Mouse (Mus musculus) adipocyte (in vitro differentiated cells): ENCODE measurements around the gene Sppl3.

Source experiments
- DNase-seq: peaks from one replicate; pipeline ENCODE4 v3.0.0-alpha.2; 2016; ENCODE audit warnings: low spot score

Gene Sppl3

DNA sequence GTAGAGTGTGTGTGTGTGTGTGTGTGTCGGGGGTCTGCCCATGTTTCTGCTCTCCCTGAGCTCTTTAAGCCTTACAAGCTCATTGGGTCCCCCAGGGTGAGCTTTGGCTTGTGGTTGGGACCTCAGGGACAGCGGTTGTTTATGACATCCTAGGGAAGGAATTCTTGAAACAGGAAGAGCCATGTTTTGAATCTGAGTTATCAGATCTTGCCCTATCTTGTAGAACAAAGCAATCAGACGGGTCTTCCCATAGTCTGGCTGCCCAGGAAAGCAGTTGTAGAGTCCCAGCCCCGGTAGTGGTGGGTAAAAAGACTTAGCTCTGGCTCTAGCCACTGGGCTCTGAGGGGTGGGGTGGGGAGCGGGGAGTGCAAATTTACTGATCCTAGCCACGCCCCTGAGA lies 13.6 kb upstream of the Sppl3 start:
- no peak for DNase-seq

DNA sequence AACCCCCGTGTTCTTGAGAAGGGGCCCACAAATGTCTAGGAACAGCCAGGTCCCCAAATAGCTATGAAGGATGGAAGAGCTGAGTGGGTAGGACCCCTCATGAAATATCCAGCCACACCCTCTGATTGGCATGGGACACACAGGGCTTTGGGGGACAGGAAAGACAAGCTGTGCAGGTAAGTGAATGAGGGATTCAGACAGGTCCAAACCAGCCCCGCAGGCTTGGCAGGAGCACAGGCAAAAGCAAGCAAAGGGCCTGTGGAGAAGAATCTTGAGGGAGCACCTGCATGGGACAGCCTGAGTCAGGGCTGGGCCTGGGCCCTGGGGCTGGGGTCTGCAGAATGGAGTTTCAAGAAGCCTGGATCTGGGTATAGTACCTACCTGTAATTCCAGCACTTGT lies 10.4 kb upstream of the Sppl3 start:
- no peak for DNase-seq

DNA sequence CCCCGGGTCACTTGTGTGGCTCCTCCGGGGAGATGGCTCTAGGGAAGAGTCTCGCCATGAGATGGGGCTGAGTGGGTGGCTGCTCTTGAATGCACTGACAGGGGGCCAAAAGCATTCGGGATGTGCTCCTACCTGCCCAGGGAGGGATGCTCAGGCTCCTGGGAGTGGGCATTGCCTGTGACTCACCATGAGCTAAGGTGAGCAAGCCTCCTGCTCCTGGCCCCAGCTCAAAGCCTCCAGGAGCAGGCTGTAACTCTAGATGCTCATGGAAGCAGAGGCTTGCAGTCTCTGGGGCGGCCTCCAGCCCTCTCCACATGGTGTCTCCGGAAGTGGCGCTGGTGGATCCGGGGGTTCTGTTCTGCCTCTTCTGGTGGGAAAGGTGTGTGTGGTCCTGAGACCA lies 9.5 kb upstream of the Sppl3 start:
- no peak for DNase-seq

DNA sequence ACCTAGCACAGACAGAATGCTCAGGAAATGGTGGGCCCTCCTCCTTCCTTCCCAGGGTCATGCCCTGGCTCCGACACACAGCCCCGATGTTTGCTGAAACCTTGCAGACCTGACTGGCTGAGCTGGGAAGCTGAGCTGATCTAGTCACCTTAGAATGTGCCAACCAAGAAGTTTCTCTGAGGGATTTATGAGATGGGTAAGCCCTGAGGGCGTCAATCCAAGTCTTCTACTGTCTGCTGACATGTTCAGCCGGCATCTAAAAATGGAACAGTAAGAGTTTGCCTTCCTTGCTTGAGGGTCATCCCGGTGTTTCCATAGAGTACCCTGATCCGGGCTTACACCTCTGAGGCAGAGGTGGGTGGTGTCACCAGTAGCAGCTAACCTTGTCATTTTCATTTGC lies 8.2 kb upstream of the Sppl3 start:
- DNase-seq = no peak

DNA sequence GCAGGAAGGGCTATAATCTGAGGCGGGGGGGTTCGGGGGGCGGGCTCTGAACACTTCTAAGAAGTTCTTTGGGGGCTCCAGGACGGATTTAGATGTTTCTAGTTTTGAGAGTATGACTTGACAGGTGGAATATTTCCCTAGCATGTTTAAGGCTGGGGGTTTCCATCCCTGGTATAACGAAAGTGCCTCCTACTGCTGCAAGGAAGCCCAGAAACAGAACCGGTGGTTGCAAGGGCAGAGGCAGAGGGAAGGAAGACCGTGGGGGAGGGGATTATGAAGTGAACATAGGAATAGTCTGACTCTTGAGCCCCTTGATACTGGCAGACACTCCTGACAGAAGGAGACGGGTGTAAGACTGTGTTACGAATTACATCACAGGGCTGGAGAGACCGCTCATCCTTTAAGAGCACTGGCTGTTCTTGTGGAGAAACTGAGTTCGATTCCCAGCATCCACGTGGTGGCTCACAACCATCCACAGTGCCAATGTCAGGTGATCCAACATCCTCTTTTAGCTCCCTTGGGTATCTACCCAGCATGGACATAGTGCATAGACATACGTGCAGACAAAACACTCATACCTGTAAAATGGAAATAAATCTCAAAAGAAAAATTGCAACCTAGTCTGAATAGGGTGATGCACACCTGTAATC lies 7.6 kb upstream of the Sppl3 start:
- DNase-seq = no peak

DNA sequence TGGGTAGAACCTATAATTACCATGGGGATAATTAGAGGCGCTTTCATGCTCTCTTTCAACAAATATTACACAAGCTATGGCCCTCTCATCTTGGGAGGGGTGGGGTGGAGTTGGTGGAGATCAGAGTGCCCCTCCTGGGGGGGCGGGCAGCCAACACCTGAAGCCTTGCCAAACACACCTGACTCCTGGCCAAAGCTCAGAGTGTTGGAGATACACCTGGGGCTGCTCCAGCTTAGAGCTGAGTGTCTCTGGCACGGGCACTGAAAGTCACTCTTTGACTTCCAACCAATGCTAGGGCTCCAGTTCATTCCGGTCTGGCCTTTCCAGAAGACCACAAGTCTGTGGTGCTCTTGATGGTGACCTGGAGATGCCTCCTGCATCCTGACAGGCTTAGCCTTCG lies 3.2 kb upstream of the Sppl3 start:
- DNase-seq = no peak

DNA sequence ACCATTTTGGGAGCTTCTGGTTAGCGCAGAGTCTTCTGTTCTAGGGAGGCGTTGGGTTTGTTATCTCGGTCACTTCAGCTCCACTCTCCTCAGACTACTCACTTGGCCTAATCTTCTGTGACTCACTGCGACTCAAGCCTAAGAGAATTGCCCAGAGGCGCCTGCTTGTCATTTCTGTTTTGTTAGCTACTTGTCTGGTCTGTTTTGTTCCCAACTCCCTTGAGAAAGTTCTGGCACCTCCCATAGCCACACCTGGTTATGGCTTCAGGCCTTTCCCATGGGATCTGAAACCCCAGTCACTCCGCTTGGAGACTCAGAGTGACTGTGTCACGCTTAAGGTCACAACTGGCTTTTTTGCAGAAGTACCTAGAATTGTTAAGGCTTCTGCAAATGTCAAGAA lies 2.6 kb upstream of the Sppl3 start:
- no peak for DNase-seq

DNA sequence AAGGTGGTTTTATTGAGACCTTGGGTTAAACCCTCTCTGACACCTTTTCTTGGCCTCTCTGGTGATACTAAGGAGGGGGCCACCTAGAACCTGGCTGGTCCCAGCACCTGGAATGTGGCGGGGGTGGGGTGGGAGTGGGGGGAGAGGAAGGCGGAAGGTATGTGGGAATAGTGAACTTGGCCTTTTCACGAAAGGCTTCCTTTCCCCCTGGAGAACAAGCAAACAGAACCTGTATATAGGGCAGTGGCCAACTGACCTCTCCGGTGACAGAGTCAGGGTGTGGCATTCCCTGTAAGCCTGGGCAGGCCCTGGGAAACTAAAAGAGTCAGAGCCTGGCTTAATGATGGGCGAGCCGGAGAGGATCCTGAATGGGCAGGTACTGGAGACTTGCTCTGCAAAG lies 1.8 kb upstream of the Sppl3 start:
- no peak for DNase-seq

DNA sequence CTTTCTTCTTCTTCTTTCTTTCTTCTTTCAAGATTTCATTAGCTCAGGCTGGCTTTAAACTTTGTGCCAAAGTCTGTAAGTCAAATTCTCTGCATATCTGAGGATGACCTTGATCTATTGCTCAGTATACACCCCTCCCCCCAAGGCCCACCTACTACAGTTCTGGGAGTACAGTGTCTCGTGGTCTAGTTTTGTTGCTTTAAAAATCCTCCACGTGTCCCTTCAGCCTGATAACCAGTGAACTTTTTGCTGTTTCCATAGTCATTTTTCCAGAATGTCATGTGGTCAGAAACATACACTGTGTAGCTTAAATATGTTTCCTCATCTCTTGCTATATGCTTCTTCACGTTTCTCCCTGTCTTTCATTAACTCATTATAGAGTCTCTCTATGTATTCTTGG lies 976 bp upstream of the Sppl3 start:
- DNase-seq = no peak

DNA sequence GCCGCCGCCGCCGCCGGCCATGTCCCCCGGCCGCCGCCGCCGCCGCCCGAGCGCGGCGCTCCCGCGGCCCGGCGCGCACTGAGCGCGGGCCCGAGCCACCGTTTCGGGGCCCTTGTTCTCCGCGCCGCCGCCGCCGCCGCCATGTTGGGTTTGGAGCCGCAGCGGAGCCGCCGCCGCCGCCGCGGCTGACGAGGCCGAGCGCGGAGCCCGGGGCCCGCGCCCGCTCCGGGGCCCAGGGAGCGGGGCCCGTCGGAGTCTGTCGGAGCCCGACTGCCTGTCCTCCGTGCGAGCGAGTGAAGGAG lies 231 bp downstream of the Sppl3 start:
- no peak for DNase-seq

DNA sequence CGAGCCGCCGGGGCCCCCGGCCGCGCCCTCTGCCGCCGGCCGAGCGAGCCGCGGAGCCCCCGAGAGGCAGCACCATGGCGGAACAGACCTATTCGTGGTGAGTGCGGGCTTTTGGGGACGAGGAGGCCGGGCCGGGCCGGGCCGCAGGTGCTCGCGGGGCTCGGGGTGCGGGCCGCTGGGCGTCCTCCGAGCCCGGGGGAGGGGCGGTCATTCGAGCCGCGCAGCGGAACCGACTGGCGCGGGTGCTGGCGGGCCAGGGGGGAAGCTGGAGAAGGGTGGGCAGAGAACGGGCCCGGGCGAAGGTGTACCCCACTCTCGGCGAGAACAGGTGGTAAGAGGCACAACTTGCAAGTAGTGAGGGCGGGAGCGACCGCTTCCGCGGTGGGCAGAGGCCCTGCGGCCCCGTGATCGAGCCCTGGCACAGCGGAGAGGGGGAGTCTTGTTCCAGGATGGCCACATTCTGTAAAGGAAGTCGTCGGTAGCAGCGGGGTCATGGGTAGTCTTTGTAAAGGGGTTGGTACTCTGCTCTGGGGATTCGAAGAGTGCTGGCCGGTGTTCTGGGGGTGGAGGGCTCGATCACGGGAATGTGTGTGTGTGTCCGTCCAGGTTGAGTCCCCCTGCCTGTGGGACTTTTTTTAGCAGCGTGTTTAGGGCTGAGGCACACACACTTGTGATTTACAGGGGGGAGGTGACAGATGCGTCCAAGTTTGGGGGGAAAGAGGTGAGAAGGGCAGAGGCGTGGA lies 753 bp downstream of the Sppl3 start:
- DNase-seq = peak; percentile 54

DNA sequence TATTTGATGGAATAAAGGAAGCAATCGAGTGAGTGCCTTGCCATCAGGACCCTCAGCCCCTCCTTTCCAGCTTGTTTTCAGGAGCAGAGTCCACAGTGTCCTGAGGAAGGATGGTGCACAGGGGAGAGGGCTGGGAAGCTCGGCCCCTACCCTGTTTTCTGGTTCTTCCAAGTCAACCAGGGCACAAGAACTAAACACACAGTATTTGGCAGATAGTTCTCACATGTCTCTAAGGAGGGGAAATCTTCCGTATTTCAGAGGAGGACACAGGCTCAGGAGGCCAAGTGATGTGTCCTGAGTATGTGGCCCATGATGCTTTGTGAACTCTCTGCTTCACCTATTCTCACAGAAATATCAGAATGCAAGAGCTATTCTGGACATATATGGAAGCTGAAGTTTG lies 2.5 kb downstream of the Sppl3 start:
- DNase-seq = no peak

DNA sequence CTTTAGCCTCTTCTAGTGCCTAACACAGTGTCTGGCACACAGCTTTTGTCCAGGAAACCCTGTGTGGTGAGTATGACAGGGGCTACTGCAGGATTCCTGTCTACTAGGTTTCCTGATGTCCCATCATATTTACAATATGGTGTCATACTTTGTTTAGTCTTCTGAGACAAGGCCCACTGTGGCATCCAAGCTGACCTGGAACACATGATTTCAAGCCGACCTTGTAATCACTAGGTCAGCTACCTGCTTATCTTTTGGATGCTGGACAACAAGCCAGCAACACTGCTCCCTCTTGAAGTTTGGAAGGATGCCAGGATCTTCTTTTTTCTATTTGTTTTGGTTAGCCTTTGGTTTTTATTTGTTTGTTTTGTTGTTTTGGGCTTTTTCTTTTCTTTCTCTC lies 3.6 kb downstream of the Sppl3 start:
- DNase-seq = peak; percentile 42

DNA sequence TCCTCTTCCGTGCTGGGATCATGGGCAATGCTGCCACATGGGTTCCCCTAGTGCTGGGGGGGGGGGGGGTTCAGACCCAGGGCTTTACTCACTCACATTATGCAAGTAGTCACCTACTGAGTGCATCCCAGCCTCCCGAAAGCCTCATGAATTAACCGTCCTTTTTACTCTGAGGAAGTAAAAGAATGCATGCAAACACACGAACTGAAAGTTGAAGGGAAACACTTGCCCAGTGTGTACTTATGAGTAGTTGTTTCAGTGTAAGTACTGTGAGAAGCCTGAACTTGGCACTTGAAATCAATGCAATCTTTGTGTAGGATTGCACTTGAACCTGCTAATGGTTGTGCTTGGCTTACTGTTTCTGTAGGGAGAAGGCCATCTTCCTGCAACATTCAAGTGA lies 4.2 kb downstream of the Sppl3 start:
- DNase-seq = peak; percentile 27

DNA sequence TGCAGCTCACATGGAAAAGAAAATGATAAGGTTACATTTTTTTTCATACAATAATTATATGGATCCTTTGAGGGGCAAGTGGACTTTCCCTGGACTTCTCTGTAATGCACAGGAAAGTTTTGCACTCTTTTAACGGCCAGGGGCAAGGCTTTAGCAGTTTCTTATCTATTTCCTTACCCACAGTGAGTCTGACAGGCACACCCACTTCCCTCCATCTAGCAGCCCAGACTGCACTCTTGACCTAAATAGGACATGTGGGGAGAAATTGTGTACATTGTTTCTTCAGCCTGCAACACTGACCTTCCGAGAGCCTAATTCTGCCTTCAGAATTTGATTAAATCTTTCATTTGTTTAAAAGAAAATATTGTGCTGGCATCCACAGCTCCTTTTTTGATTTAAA lies 7.3 kb downstream of the Sppl3 start:
- no peak for DNase-seq

DNA sequence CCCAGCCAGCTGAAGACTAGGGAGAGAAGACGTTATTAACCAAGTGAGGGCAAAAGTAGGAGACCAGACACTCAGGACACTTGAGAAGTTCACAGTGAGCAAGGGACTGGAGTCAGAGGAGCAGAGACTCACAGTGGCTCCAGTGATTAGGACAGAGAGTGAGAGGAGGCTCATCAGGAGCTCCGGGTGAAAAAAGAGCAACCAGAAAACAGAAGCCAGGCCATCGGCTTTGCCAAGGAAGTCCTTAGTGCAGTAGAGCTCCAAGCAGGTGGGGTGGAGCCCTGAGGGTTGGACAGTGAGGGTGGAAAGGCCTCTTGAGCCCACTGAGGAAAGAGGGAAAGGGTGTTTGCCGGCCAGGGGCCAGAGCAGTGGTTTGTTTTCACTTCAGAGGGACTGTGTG lies 7.9 kb downstream of the Sppl3 start:
- DNase-seq = peak; percentile 69

DNA sequence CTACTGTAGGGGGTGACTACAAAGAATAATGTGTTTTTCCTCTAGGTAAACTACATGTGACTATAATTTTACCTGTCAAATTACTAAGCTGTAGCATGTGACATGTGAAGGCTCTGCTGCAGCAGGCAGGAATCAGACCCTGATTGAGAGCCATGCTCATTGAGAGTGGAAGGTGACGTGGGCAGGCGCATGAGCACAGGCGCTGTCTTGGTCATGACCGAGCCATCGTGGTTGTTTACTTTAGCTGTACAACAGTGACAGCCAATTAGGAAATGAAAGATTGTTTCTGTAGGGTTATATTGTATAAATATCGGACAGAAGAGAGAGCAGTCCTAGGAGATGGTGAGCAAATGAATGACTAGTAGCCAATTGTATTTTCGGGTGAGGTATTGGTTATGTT lies 11.1 kb downstream of the Sppl3 start:
- DNase-seq = no peak

DNA sequence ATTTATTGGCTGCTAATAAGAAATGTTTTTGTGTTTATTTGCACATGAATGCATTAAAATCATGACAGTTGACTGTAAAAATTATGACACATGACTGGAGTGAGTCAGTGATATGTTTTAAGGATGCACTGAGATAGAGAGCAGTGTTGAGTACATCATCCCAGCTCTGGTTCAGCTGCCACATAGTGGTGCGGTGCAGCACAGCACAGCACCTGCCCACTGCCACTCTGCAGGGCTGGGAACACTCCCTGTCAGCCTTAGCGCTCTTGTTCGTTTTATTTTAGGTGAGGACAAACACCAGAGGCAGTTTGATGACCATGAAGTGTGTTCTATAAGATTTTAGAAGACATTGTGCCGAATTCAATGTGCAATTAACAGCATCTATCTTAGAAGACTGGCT lies 15.2 kb downstream of the Sppl3 start:
- no peak for DNase-seq

DNA sequence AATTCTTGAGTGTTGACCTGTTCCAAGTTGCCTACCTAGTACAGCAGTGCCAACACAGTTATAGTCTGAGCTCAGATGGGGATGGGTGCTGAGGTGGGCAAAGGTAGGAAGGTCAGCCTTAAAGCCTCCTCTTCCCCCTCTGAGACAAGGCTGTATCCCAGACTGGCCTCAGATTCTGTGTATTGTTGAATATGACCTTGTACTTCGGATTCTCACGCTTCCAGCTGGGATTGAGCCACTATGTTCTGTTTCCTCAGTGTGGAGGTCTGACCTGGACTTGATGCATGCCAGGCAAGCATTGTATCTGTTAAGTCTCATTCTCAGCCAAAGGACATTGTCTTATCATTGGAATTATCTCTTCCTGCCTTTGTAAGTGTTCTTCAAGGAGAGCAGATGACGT lies 16.2 kb downstream of the Sppl3 start:
- no peak for DNase-seq

DNA sequence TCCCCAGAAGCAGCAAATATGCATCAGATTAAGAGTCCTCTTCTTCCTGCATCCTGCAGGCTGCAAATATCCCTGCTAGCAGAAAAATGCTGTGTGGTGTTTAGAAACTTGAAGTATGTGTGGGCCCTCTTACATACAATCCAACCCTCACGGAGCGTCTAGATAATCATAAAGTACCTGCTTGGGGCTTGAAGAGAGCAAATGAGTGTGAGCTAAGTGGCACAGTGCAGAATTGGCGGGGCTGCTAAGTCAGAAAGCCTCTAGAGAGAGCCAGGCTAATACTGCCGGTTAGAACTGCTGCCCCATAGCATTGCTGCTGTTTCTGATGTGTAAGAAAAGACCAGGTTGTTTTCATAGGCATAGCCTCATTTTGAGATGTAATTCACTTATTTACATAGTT lies 18.0 kb downstream of the Sppl3 start:
- no peak for DNase-seq

DNA sequence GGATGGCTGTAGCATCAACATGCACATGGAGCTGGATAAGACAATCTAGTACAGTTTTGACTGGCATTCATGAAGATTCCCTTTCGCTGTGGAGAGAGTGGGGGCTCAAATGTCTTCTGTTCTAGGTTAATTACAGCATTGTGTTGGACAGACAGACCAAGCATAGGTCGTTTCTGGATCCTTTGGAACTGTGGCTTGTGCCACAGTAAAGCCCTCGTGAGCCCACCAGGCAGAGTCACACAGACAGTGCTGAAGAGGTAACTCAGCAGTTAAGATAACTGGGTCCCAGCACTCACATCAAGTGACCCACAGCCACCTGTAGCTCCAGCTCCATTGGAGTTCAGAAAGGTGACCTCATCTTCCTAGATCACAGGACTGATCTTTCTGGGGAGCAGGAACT lies 18.6 kb downstream of the Sppl3 start:
- DNase-seq = no peak

DNA sequence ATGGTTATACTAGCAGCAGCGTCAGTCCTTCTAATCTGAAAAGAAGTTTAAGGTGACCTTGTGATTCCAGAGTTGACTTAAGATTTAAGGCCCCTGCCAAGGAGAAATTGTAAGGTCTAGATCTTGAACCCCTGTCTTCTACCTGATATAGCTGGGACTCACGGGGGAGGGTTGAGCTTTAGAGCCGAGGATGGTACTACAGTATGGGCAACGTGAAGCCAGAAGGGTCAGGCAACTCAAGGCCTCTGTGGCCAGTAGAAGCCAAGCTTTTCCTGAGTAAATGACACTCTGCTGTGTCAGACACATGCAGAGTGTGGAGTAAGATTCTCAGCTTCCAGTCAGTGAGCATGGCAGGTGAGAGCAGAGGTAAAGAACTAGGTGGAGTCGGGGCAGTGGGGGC lies 20.6 kb downstream of the Sppl3 start:
- DNase-seq = no peak

DNA sequence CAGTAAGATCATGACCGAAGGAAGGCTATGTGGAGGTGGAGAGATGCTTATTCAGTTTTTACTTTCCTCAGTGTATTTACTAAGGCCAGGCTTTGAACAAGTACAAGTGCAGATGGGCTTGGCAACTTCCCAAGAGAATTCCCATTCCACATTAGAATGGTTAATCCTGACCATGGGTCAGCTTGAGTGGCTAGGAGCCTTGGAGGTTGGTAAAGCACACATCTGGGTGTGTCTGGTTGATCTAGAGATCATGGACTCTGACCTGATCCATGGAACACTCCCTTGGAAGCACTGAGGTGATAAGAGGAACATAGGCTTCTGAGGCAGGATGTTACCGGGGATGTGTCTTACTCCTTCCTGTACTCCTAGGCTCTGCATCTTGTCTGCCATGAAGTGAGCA lies 21.7 kb downstream of the Sppl3 start:
- no peak for DNase-seq

DNA sequence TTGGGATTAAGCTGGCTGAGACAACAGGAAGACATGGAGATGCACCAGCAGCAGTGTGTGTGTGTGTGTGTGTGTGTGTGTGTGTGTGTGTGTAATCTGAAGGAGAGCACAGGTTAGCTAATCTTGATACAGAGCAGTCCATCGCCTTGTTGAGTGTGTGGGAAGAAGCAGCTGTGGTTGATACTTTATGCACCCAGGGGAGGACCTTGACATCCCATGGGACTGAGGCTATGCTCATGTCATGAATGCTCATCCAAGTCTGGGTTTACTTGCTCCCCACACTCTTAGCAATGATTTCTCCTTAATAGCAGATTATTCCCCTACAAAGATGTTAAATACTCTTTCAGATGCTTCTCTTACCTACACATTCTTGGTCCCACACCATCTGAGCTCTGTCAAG lies 24.3 kb downstream of the Sppl3 start:
- no peak for DNase-seq

DNA sequence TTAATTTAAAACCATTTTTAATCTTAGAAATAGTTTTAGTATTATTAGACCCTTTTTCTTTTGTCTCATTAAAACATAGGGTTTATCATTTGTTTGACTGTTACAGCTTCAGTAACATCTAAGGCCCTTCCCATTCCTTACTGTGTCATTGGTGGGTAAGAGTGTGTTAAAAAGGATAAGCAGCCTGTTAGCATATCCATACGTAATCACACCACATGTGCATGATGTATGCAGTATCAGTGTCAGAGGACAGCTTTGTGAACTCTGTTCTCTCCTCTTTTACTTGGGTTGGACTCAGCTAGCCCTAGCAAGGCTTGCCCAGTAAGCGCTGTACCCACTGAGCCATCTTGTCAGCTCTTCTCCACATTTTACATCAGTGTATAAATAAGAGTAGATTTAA lies 26.2 kb downstream of the Sppl3 start:
- no peak for DNase-seq
